Mouse (Mus musculus) layer of hippocampus, adult 2 months (tissue): ENCODE data around the gene Fam208b. TPM values are rescaled to one million over a fixed set of nuclear protein-coding genes. Genes with fewer than 3 reads are reported as not detected.

Experiments used
- DNase-seq, 2 experiments: peaks; one replicate each; pipeline ENCODE4 v3.0.0; 2022; ENCODE audit warnings: low spot score in 2 of 2
- H3K27ac ChIP-seq: fragments of 200-600 bp; 2 replicates; pipeline ENCODE4 v1.8.1; 2022
- H3K4me3 ChIP-seq: fragments of 200-600 bp; 2 replicates; pipeline ENCODE4 v1.8.1; 2022; ENCODE audit warnings: mild to moderate bottlenecking
- CTCF ChIP-seq: fragments of 200-600 bp; conservative IDR thresholded peaks from 2 replicates; pipeline ENCODE4 v1.8.1; 2022; ENCODE audit warnings: antibody characterized with exemption, mild to moderate bottlenecking, moderate library complexity
- total RNA-seq, 2 experiments: library from RNA; stranded (reverse); gene quantifications; 2 replicates each; pipeline ENCODE4 v1.2.3; 2021

The Fam208b gene
- total RNA-seq, 2 experiments from 2014 or later: 26.0 to 27.9 TPM

DNA sequence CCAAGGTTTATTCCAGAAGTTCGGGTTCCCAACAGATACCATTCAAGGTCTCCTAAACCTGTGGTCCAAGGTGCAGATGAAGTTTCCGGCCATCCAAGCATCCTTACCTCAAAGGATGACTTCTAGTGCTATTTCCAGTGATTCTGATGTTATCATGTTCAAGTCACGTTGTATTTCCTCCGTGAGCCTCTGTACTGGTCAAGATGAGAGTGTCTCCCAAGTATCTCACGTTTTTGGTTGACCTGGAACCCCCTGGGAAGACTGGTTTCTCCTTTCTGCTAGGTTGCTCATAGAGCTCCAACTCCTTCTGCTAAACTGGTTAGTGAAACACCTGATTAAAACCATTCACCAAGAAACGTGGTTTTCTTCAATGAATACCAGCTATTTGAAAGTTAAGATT is 22.2 kb upstream of the Fam208b start:
- no peak for DNase-seq
- H3K27ac ChIP-seq: no peak overlapping the region
- H3K4me3 ChIP-seq: no peak overlapping the region
- no peak for TF ChIP-seq CTCF

DNA sequence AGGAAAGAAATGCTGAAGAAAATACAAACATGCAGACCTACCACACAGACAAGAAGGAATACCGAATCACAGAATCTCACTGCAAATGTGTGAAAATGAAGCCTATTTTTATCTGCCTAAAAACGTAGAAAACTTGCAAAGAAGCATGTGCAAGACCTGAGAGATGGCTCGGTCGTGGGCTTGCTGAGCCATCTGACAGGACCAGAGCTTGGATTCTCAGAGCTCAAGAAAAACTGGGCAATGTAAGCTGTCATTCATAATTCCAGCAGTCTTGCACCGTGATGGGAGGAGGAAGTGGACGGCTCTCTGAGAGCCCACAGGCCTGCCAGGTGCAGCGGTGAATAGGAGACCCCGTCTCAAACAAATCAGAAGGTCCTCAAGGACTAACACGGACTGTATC is 21.6 kb upstream of the Fam208b start:
- H3K4me3 ChIP-seq: no peak overlapping the region
- no peak overlapping the region for H3K27ac ChIP-seq
- TF ChIP-seq CTCF: no peak
- no peak for DNase-seq

DNA sequence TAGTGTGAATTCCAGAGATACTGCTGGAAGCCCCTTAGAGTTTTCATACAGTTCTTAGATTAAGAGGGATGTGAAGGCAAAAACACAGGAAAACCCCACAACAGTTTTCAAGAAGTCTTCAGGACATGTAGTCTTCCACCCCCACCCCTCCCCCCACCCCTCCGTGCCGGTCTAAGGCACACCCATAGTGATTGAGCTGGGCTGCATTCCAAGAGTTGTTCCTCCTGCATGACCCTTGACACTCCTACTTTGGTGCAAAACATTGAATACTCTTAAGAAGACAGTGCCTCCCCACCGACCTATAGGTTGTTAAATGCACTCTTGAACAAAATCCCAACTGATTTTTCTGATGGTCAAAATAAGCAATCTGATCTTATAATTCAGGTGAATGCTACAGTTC is 17.2 kb upstream of the Fam208b start:
- no peak for TF ChIP-seq CTCF
- no peak overlapping the region for H3K4me3 ChIP-seq
- no peak overlapping the region for H3K27ac ChIP-seq
- DNase-seq: no peak

DNA sequence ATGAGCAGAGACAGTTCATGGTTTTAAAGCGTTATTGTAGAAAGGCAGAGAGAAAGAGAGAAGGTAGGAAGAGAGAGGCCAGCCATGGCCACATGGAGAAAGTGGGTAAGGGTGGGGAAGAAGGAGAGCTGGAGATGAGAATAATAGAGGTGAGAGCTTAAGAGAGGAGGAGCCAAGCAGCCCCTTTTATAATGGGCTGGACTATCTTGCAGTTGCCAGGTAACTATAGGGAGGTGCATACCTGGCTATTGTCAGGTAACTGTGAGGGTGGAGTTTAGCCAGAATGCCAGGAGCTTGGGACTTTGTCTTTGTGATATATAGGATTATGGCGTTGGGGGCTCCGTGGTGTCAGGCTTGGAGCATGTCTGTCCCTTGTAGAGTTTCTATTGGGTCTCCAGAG is 16.2 kb upstream of the Fam208b start:
- no peak for DNase-seq
- H3K27ac ChIP-seq: no peak overlapping the region
- no peak overlapping the region for H3K4me3 ChIP-seq
- no peak for TF ChIP-seq CTCF

DNA sequence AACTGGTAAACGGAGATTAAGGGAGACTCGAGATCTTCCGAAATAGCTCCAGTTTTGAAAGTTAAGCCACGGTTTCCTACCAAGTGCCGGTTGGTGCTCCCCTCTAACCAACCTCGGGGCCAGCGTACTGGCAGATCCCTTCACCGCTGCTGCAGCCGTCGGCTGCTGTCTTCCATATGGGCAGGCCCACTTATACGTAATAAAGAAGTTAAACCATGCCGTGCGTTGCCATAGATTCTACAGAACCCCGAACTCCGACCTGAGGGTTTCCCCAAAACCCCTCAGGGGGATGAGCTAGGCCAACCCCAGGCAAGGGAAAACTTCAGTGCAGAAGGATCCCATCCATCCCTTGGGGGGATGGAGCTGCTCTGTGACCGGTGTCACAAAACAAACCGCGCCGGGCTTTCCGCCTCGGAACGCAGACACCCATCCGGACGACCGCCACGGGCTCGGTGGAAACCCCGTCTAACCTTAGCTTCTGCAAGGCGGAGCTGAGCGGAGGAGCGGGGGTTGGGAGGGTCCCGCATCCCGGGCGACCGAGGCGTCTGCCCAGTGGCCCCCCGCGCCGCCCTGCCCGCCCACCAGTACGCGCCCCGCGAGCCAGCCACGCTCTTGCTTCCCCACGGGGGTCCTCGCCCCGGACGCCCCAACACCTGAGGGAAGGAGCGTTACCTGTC is 652 bp downstream of the Fam208b start:
- peak in 1 of 2 experiments; percentile 16 for DNase-seq
- TF ChIP-seq CTCF: no peak
- Histone ChIP-seq H3K4me3 (peak overlapping the region; percentile 68), H3K27ac (peak overlapping the region; percentile 88)

DNA sequence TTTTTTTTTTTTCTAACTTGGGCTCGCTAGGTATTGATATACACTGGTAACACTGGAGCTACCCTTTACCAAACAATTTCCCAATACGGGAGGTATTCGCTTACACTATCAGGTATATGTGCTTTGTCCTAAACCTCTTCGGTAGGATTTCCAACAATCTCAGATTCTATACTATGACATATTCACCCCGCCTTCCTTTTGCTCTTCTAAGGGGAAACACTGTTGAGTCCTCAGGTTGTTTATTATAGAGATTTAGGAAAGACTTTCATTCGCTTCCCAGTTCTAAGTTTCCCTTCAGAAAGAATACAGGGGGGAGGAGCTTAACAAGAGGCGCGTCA is 1.2 kb downstream of the Fam208b start:
- no peak for DNase-seq
- Histone ChIP-seq H3K4me3 (peak overlapping the region; percentile 68), H3K27ac (peak overlapping the region; percentile 88; the same call in 1 of the 2 replicates)
- no peak for TF ChIP-seq CTCF

DNA sequence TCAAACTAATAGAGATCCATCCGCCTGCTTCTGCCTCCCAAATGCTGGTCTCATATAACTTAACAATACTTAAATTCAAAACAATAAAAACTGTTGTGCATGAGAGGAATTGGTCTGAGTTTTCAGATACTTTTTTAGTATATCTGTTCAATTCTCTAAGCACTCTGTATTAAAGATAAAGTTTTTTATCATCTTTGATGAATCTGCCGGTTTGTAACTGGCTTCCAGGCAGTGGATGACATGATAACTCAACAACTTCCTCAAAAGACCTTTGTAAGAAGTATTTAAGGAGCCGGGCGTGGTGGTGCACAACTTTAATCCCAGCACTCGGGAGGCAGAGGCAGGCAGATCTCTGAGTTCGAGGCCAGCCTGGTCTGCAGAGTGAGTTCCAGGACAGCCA is 14.7 kb downstream of the Fam208b start:
- TF ChIP-seq CTCF: no peak
- DNase-seq: no peak
- Histone ChIP-seq H3K27ac (no peak overlapping the region), H3K4me3 (no peak overlapping the region)

DNA sequence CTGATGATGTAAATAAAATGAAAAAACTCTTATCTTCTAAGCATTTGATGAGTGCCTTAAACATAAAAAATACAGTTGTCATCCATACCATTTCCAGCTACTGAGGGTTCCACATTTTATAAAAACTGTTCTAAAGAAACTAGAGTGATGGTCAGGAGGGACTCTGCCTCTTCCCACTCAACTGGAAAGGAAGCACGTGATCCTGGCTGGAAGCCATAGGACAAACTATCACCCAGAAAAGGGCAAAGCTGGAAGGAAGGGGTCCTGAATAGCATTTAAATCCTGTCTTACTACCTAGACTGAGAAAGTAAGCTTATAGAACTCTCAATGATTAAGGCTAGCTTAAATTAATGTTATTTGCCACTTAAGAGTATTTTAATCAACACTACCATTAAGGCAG is 16.6 kb downstream of the Fam208b start:
- no peak overlapping the region for H3K27ac ChIP-seq
- DNase-seq: no peak
- no peak for TF ChIP-seq CTCF
- no peak overlapping the region for H3K4me3 ChIP-seq

DNA sequence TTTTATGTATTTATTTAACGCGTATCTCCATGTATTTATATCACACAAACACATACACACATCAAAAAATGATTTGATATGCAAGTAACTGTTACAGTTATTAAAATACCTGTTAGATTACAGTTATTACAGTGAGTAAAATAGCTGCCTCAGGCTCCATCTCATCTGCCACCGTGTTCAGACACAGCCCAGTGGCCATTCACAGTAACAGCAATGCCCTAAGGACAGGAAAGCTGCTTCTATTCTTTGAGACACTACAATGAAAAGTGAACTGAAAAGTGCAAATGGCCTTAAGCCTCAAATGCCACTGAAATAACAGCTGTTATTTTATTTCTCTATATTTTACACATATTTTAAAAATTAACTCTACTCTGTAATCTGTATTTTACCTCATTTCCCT is 20.1 kb downstream of the Fam208b start:
- no peak overlapping the region for H3K27ac ChIP-seq
- H3K4me3 ChIP-seq: no peak overlapping the region
- TF ChIP-seq CTCF: peak; percentile 70
- no peak for DNase-seq

DNA sequence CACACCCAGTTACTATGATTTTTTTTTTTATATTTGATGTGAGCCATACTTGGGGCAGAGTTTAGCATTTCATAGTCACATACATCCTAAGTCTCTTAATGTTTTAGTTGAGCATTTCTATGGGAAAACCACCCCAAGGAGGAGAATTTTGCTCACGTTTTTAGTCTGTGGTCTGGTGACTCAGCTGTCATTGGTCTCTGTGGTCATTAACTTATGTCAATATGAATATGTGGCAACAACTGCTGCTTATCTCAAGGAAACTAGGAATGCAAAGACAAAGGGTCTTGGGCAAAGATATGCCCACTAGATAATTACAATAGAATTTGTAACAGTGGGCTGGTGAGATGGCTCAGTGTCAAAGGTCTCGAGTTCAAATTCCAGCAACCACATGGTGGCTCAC is 47.0 kb downstream of the Fam208b start:
- TF ChIP-seq CTCF: no peak
- no peak for DNase-seq
- no peak overlapping the region for H3K4me3 ChIP-seq
- H3K27ac ChIP-seq: no peak overlapping the region

DNA sequence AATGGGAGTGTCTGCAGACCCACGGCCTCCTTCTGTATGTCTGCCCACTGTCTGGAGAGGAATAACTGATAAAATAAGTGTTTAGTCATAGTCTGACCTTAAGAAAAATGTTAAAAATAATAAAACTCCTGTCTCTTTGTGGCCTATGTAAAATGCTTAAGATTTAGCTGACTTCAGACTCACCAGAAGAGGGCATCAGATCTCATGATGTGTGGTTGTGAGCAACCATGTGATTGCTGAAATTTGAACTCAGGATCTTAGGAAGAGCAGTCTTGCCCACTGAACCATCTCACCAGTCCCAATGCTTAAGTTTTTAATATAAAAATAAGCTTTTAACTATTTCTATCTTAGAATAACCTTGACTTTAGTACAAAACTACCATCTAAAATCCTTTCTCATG is 47.8 kb downstream of the Fam208b start:
- no peak for DNase-seq
- TF ChIP-seq CTCF: peak; percentile 55

DNA sequence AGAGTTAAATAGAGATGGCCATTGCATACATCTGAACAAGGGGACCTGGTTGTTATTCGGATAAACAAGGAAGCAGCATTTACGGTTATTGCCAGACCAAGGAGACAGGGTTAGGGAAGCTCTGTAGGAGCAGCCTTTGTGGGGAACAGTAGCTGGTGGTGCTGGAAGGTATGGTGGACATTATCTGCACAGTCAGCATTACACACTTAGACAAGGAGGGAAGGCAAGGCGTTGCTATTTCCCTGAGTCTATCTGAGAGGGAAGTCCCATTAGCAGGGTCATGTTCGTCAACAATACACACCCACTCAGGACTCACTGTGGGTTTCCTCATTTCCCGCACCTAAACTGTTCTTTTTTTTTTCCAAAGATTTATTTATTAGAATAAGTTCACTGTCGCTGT is 63.1 kb downstream of the Fam208b start:
- 0 out of 2 replicates have a peak overlapping the region, but pooled peaks have one; percentile 18 for H3K27ac ChIP-seq
- no peak for DNase-seq
- TF ChIP-seq CTCF: no peak
- H3K4me3 ChIP-seq: no peak overlapping the region

More for the DNA sequence above, 47.8 kb downstream of the Fam208b start:
- H3K4me3 ChIP-seq: no peak overlapping the region
- no peak overlapping the region for H3K27ac ChIP-seq

DNA sequence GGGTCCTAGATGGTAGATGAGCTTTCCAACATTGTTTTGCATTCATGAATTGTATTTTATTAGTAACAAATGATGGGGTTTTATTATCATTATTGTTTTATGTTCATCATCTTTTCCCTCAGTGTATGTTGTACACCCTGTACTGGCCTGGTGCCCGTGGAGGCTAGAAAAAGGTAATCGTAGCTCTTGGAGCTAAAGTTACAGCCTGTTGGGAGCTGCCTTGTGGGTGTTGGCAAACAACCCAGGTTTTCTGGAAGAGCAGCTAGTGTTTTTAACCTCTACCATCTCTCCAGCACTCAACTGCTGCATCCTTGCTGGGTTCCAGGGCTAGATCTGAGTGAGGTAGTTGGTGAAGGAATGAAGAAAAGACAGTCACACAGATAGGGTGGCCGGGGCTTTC is 63.5 kb downstream of the Fam208b start:
- Histone ChIP-seq H3K4me3 (no peak overlapping the region), H3K27ac (peak overlapping the region; percentile 18; the same call in 1 of the 2 replicates)
- TF ChIP-seq CTCF: no peak
- DNase-seq: no peak

DNA sequence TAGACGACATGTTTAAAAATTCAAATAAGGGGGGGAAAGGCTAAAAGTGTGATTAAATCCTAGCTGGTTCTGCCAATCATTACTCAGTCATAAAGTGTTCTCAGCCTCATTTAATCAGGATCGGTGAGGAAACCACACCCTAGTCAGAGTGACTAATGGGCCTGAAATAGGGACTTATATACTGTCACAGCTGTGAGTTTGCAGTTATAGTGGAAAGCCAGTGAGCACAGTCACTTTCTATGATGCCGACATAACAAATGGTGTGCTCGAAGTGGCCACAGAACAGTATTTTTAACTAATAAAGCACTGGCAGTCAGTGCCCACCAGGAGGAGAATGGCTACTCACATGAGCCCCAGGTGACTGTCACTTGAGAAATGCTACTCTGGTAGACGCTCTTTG is 66.0 kb downstream of the Fam208b start:
- peak; percentile 37 for TF ChIP-seq CTCF
- Histone ChIP-seq H3K27ac (0 out of 2 replicates have a peak overlapping the region, but pooled peaks have one; percentile 16), H3K4me3 (no peak overlapping the region)
- DNase-seq: no peak
